Mouse (Mus musculus): ENCODE data around the gene Pop7.
A peak's percentile ranks its signal among the peaks of the same experiment; 100 is the strongest.

The Pop7 gene

DNA sequence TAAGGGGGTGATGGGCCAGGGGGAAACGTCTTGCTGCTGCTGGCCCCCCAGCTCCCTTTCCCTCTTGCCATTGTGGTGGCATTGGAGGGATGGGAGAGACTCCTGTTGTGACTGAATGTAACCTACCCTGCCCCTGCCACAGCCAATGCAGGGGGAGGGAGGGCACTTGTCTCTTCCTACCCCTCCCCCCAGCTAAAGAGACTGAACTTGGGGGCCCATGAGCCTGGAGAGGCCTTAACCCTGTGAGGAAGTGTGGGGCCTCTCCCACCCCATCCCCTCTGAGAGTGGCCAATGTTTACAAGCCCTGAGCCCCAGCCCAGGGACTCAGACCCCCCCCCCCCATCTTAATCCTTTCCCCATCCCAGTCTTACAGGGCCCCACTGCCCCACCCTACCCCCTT lies 25.1 kb upstream of the Pop7 start:
- no peak for DNase-seq

DNA sequence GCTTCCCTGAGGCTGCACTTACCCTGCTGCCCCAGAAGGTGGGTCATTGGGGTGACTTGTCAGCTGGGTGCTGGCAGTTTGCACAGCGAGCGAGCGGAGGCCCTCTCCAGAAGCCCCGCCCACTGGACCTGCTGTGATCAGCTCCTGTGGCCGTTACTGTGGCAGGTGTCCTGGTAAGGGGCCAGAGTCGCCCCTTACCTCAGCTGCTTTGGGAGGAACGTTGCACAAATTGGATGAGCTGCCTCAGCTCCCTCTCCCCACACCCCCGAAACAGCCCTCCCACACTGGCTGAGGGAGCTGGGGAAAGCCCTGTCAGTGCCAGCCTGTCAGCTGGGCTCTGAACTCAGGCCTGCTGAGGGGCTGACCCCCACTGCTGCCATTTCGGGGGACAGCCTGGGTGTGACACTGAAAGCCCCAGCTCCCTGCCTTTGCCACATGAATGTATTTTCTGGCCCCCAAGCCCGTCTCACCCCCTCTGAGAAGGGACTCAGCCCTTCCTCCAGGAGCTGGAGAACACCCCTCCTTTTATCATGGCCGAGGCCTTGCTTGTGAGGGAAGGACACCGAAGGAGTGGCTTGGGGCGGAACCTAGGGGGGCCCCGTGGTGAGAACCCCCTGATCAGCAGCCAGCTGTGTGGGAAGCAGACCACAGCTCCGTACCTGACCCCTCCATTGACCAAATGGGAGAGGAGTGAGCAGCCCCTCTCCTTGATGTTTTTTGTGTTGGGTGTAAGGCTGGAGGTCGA lies 24.0 kb upstream of the Pop7 start:
- no peak for DNase-seq

DNA sequence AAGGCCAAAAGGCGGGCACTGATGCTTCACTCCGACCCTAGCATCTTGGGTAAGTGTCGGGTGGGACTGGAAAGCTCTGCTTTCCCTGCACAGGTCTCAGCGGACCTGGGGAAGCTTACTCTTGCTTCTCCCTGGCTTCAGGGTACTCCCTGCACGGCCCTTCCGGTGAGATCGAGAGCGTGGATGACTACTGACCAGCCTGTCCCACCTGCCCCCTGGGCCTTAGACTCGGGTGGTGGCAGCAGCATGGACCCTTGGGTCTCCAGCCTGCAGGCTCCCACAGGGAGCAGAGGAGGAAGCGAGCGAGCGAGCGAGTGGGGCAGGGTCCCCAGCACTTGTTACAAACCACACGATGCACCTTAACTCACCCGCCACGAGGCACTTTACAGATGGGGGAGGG lies 23.2 kb upstream of the Pop7 start:
- DNase-seq: no peak

DNA sequence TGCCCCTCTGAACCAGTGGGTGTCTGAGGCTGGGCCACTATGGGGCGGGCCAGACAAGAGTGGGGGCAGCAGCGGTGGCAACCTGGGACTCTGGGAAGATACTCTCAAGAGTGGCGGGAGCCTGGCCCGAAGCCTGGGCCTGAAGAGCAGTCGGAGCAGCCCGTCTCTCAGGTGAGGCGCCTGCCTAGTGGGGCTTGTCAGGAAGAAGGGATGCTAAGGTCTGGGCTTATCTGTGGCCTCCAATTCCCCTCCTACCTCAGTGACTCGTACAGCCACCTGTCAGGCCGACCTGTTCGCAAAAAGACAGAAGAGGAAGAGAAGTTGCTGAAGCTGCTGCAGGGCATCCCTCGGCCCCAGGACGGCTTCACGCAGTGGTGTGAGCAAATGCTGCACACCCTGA lies 22.4 kb upstream of the Pop7 start:
- no peak for DNase-seq

DNA sequence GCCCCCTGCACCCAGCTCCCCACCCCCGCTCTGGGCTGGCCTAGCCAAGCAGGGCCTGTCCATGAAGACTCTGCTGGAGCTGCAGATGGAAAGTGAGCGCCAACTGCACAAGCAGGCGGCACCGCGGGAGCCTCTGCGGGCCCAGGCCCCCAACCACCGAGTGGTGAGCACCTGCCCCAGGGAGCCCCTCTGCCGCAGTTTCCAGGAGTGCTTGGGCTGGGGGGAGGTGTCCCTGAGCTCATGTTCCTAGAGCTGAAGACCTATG lies 21.9 kb upstream of the Pop7 start:
- no peak for DNase-seq

DNA sequence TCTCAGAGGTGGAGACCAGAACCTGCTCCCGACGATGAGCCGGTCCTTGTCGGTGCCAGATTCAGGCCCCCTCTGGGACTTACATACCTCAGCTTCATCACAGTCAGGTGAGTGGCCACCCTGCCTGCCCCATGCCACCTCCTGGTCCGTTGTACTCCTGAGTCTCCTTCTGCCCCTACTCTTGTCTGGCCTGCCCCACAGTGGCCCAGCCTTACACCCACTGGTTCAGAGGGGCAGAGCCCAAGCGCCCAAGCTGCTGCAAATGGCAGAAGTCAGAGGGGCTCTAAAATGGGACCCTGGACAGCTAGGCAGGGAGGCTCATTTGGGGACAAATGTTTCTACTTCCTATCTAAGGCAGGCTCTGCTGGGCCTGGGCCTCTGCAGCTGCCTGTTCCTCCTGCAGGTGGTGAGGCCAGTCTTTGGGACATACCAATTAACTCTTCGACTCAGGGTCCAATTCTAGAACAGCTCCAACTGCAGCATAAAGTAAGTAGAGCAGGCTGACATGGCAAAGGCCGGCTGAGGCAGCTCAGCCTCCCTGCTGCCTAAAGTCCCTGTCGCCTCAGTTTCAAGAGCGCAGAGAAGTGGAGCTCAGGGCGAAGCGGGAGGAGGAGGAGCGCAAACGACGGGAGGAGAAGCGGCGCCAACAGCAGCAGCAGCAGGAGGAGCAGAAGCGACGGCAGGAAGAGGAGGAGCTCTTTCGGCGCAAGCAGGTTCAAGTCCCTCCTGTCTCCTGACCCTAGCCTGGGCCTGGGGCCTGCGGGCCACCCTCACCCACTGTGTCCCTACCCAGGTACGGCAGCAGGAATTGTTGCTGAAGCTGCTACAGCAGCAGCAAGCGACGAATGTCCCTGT lies 21.3 kb upstream of the Pop7 start:
- no peak for DNase-seq

DNA sequence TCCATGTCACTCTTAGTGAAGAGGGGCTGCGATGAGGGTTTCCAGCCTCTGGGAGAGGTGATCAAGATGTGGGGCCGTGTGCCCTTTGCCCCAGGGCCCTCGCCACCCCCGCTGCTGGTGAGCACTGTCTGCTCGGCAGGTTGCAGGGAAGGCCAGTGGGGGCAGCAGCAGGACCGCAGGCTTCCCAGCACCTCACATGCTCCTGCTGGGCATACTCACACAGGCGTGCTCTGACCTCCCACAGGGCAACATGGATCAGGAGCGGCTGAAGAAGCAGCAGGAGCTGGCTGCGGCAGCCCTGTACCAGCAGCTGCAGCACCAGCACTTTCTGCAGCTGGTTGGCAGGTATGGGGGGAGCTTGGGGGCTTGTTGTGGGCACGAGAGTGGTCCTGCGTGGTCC lies 20.4 kb upstream of the Pop7 start:
- no peak for DNase-seq

DNA sequence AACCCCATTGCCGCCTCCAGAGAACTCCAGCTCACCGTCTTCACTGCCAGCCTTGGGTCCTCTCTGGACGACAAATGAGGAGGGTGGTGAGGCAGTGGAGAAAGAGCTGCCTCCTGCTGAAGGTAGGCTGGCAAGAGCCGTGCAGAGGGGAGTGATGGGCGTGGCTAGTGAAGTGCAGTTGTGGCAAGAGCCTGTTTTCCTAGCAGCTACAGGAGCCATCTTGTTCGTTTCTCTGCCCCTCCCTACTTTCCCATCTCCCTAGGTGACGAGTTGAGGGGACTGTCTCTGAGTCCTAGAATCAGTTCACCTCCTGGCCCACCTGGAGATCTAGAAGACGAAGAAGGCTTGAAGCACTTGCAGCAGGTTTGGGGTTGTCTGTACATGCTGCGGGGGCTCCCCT lies 19.5 kb upstream of the Pop7 start:
- DNase-seq: no peak

DNA sequence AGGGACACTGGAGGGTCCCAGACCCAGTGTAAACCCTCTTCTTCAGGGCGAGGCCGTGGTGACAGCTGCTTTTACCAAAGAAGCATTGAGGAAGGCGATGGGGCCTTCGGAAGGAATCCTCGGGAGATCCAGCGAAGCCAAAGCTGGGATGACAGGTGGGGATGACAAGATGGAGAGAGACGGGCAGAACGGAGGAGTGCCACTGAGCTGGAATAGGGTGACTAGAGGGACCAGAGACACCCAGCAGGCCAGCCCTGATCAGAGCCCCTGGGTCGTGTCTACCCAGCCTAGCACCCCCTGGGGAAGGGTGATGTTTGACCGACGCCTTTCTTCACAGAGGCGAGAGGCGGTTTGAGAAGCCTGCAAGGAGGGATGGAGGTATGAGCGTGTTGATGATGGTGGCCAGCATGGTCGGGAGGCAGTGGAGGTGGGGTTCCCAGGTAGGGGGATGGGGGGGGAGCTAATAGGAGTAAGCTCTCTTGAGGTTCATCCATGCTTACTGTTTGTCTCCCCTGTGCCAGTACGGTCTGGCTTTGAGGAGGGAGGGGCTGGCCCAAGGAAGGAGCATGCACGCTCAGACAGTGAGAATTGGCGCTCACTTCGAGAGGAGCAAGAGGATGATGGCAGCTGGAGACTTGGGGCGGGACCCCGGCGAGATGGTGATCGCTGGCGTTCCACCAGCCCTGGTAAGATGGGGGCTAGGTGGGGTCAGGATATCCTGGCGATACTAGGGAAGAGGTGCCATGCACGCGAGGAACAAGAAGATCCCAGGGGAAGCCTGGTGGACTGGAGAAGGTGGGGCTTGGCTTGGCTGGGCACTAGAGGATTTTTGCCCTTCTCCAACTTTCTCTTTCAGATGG lies 17.6 kb upstream of the Pop7 start:
- no peak for DNase-seq

DNA sequence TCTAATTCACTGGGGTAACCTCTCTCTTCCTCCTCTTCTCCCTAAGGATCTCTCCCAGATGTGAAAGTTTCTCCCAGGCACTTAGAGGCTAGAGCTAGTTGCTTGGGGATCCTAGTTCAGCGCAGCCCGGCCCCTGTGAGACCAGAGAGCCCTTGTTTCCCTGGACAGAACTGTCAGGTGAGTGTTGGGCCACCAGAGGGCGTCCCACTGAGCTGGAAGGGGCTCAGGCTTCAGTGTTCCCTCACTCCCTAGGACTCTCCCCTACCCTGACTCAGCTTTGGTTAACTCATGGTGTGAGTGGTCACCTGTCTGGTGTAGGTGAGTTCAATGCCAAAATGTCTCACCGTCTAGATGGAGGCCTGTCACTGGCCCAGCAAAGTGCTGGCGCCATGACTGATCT lies 16.1 kb upstream of the Pop7 start, which contains the start of gene Gigyf1:
Gene Gigyf1, plus strand, starts transcription at position 113 of the 400 bp plus-strand sequence.
- no peak for DNase-seq

DNA sequence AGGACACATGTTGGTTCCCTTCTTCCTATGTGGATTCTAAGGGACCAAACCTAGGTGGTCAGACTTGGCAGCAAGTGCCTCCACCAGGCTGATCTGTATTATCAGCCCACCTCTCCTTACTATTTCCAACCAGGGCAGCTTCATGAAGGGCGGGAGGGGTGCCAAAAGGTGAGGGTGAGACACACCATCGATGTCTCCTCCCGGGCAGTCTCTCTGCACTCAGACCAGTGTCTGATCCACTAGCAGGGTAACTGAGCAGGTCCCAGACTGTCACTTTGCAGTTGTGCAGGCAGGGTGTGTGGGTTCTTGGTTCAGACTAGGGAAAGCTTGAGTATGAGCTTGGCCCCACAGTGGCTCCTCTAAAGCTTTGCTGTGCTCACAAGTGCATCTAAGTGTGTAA lies 12.5 kb upstream of the Pop7 start:
- DNase-seq: no peak

DNA sequence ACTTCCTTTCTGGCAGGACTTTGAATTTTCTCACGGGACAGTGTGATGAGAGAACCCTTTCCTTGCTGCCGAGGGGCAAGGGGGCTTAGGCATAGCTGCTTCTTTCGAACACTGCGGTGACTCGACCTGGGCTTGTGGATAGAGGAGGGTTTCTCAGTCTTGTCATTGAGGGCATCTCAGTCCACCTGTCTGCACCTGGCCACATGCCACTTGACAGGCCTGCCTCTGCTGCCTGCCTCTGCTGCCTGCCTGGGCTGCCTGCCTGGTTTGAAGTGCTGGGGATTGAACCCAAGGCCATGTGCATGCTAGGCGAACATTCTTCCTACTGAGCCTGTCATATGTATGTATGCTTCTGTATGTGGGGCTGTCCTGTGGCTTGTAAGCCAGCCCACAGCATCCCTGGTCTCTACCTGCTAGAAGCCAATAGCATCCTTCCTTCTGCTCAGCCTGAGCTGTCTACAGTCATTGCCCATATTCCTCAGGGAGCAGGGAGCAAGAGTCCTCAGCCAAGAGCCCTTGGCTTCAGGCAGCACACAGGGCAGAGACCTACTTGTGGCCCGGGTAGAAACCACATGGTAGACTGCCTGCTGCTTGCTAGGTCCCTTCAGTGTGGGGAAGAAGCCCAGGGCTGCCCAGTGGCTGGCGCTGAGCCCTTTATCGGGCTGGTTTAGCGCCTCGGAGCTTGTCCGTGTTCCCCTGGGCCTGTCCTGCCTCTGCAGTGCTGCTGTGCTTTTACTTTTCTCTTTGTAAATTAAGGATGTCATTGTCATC lies 11.8 kb upstream of the Pop7 start:
- no peak for DNase-seq

DNA sequence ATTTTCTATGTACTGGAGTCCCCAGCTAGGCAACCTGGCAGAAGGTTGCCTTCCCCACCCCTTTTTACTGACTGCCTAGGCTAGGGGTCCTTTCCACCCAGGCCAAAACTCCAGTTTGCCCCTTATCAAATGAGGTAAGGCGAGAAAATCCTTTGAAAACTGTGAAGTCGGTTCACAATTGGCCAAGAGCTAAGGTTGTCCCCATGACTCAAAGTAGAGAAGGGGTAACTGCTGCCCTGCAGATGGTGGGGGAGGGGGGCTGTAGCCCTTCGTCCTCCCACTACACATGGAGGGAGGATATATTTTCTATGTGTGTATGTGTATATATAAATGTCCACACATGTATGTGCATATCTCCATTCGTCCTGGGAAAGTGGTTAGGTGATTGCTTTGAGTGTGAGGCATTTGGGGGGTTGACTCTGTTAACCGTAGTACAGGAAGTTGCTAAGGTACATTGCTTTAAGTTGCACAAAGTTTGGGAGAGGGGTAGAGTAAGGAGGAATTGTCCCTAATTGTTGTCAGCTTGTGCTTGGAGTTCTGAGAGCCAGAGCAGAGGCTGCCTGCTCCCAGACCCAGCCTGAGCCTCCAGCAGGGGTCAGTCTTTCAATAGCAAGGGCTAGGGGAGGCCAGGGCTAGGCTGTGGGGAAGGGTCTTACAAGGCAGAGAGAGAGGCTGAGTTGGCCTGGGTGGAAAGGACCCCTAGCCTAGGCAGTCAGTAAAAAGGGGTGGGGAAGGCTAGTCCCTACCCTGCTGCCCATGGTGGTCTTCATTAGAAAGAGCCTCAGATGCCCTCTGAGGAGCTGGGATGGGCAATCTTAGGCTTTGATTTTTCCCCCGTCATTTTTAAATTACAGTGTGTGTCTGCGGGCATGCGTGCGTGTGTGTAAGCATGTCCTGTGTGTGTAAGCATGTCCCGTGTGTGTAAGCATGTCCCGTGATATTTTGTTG lies 10.8 kb upstream of the Pop7 start:
- DNase-seq: no peak

DNA sequence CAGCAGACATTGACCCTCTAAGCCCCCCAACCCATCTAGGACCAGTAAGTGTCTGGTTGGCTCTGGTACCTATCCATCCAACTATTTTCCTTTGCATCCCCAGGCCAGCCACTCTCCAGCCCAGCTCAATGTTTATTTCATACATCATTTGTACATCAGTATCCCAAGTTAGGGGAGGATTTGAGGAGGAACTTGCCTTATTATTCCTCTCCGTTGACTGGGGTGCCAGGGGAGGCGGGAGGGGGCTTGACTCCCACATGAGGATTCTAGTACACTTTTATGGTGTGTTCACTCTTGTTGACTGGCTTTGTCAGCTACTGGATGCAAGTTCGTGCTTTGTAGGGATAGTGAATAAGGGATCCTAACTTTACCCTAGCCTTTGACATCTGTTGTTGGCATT lies 9.4 kb upstream of the Pop7 start:
- DNase-seq: no peak

DNA sequence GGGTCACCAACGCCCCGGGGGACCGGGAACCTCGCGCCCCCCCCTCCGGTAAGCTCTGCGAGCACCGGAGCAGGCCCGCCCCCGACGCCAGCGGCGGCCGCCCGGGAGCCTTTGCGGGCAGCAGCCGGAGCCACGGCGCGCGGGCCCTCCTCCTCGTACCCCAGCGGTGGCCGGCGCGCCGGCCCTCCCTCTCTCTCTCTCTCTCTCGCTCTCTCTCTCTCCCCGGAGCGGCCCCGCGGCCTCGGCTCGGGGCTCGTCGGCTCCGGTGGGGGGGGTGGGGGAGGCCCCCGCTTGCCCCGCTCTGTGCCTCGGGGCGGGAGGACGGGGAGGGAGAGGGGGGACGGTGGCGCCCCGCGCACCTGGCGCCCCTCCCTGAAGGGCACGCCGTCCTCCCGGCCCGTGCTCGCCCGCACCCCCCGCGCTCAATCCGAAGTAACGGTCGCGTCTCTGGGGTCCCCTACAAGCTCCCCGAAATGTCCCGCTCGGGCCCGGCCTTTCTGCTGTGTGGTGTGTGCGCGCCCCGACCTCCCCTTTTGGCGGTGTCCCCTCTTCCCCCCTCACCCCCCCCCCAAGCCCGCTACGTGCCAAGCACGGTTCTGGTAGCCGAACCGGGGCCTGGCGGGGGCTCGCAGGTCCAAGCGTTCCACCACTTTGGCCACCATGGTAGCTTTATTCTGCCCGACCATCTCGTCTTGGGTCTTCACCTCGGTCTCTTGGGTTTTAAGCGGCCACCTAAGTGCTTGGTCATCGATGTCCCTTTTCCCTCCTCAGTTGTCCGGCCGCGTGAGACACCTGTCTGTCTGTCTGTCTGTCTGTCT lies 8.5 kb upstream of the Pop7 start:
- no peak for DNase-seq

DNA sequence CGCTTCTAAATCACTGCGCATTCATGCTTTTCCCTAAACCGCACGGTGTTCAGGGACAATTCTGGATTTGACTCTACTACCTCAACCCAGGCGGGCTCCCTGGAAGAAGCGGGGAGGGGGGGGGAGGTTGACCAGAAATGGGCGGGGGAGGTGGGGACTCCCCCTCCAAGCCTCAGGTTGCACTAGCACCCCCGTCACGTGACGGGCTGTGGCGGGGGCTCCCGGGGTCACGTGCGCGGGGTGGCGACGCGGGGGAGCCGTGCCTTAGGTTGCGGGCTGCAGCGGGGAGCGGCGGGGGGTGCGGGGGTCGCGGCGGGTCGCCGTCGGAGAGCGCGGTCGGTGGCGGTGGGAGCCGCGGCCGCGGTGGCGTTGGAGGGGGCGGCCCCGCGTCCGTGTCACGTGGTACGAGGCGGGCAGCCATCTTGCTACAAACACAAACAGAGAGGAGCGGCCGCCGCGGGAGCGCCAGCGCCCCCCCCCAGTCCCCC lies 7.7 kb upstream of the Pop7 start:
- DNase-seq: peak; percentile 66

DNA sequence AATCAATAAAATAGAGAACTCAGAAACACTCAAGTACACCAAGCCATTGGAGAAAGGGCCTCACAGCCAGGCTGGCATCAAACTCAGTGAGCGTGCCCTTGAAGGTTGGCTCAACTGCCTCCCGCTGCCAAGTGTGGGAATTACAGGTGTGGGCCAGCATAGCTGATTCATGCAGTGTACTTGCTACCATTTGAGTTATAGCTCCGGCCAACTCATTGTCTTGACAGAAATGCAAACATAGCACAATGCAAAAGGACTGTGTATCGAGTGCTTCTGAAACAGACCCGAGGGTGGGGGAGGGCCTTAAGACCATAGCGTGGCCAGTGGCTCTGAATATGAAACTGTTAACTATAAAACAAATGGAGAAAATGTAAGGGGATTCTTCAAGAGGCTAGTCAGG lies 1.7 kb upstream of the Pop7 start:
- DNase-seq: no peak

DNA sequence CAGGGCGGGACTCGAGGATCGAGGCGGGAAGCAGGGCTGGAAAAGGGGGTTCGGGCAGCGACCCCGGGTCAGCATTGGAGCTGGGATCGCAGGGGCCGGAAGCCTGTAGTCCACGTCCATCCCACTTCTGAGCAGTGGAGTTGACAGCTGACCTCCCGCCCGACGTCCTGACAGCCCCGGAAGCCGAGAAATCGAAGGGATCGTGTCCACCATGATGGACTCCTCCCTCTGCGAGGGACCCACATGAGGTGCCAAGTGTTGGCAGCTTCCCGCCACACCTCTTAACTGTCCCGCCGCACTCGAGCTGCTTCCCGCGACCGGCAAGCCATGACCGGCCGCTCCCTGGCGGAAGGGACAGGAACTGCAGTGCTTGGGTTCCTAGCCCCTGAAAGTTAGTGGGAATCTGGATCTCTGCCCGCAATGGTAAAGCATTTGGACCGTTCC lies 371 bp upstream of the Pop7 start:
- peak in 1 of 2 experiments; percentile 66 for DNase-seq

DNA sequence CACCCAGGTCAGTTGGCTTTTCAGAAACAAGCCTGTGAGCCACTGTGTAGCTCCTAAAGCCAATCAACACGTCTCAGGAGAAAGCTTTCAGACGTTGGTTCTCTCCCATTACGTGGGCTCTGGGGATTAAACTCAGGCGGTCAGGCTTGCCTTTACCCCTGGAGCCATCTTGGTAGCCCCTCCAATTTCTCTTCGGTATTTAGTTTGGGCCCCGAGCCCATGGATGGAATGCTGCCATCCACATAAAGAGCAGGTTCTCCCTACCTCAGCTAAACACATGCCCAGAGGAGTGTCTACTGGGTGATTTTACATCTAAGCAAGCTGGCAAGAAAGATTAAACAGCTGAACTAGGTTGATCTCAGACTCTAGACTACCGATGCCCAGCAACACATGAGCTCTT lies 2.1 kb downstream of the Pop7 start:
- no peak for DNase-seq

DNA sequence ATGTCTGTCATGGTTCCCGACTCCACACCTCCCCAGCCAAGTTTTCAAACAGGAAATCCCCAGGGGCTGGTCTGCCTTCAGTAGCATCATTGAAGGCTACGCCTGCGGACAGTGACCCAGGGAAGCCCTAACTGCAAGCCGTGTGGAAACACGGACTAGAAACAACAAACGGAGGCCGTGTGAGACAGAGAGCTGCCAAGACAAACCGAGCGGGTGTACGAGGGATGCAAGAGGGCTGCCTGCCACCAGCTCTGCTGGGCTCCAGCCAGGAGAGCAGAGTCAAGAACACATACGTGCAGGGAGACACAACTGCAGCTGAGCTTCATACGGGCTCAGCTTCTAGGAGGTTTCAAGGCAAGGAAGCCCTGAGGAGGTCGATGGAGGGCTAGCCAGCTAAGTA lies 8.5 kb downstream of the Pop7 start:
- DNase-seq: no peak

DNA sequence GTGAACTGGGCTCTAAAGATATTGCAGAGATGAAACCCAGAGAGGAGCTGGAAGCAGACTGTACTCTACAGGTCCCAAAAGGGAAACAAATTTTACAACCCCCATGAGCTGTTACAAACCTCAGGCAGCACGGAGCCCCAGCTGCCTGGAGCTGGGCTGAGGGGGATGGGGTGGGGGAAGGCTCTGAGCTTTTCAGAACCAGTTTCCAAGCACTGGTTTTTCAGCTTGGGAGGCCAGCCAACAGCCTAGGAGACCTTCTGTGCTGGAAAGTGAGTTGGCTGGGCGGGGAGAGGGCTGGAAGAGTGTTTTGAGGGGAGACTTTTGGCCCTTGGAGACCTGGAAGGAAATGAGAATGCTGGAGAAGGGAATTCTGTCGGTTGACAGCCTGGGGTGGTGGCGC lies 10.8 kb downstream of the Pop7 start:
- no peak for DNase-seq
